Mouse (Mus musculus) embryo, embryonic 9.5 days (tissue): ENCODE results near the gene Slc12a7.
A peak's percentile ranks its signal among the peaks of the same experiment; 100 is the strongest.

Source experiments
- DNase-seq: peaks from one replicate; pipeline ENCODE4 v3.0.0-alpha.2; 2017; ENCODE audit errors: extremely low spot score

Gene Slc12a7

DNA sequence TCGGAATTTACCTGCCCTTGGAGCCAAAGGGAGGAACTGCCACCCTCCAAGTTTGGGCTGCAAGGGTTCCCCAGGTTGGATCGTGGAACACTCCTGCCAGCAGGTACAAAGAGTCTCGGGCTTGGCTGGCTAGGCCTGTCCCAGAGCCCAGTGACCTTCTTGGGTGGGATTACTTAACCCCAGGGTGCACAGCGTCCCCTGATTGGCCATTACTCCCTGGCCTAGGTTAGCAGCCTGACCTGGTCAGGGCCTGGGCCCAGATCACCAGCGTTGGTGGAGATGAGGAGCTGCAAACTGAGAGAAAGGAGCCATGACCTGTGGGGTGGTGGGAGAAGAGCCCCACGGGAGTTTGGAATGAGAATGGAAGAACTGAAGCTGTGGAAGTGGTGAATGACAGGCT lies 30.0 kb downstream of the Slc12a7 start:
- DNase-seq, result no peak

DNA sequence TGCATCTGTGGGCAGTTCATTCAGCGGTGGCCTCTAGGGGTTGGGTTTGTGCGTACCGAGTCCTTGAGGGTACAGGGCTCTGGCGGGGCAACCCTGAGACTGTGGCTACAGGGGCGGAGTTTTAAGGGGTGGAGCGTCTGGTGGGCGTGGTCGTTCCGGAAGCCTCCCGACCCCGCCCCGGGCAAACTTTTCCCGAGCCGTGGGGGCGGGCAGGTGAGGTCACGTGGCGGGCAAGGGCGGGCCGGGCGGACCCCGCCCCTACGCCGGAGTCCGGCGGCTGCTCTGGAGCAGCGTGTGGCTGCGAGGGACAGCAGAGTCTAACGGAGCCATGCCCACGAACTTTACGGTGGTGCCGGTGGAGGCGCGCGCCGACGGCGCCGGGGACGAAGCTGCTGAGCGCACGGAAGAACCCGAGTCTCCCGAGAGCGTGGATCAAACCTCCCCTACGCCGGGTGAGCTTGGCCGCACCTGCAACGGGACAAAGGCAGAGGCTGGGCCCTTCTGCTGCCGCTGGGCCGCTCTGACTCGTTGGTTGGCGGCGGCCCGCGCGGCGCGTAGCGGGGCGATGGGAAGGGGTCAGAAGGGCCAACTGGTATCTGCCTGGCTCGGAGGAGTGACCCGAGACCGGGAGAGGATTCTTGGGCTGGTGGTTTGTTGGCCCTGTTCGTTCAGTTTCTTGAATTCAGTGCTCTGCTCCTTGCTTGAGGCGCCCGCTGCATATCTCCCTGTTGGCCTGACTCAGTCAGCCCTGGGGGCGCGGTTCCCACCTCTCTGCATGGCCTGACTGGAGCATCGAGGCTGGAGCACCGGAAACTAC lies 30.8 kb downstream of the Slc12a7 start:
- DNase-seq, result peak; percentile 96

DNA sequence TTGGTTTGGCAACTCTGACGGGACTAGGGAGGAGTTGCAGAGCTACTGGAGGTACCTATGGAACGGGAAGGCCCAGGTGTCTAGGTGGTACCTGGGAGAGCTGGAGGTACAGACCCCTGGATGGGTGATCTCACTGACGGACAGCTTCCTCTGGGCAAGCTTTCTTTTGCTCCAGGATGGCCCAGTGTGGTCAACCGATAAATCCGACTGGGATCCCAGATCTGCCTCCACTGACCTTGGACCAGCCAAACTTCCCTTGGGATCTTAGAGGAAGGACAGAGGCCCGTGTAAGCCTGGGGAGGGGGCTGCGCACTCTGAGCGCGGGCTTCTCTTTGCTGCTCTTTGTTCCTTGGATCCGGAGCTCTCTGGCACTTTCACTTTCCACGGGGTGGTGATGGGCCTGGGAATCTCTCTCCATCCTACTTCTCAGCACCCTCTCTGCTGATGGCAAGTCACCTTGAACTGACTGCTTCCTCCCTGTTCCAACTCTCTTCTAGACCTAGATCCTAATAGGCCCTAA lies 31.4 kb downstream of the Slc12a7 start:
- no peak for DNase-seq

DNA sequence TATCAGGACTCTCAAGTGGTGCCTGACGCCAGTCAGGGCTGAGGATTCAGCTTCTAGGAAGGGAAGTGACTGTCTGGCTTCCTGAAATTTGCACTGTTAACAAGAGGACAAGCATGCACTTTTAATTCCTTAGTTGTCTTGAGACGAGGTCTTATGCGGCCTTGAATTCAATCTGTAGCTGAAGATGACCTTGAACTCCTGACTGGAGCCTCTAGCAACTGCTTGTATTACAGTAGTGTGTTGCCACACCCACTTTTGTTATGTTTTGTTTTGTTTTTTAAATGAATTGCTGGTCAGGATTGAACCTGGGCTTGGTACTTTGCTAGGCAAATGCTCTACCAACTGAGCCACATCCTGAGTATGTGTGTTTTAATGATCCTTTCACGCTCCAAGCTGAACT lies 32.5 kb downstream of the Slc12a7 start:
- no peak for DNase-seq

DNA sequence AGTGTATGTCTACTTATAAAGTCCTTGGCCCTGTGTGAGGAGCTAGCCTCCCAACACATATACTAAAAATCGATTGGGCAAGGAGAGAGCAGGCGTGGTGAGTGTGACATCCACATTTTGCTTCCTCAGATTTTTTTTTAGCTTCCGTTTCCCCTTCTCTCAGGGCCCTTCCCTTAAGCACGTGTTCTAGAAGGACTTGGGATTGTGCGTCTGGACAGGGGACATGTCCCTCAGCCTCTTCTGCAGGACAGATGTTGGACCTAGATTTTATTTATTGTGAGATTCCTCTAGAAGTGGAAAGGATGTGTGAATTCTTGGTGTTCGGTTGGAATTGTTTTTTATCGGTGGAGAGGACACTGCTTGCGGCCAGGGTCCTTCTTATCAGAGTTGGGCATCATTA lies 34.3 kb downstream of the Slc12a7 start:
- no peak for DNase-seq

DNA sequence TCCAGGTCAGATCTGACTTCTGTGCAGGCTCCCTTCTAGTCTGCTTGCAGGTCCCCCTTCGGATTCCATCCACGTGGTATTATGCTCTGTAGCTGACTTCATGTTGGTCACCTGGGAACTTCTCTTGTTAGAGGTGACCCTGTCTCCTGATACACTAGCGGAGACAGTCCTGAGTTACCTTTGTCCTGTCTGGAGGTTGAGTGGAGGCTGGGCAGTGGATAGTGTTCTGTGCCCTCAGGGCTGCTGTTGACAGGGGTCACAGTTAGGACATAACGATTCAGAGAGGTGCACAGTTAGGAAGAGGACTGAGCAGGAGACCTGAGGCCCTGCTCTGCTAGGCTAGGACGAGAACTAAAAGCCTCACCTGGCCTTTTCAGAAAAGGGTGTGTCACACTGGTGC lies 34.9 kb downstream of the Slc12a7 start:
- no peak for DNase-seq

DNA sequence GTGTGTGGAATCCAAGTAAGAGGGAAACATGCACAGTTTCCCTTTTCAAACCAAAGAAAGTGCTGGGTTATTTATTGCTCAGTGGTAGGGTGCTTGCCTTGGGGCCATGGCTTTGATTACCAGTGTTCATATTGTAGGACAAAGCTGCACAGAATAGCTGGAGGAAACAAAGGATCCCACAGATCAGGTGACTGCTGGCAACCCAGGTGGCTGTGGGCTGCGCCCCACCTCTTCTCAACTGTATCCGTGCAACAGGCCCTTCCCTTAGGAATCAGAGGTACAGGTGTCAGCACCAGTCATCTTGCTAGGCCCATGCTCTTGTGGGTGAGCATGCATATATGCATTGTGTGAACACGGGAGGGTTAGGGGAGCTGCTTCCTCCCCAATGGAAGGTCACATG lies 35.4 kb downstream of the Slc12a7 start:
- no peak for DNase-seq

DNA sequence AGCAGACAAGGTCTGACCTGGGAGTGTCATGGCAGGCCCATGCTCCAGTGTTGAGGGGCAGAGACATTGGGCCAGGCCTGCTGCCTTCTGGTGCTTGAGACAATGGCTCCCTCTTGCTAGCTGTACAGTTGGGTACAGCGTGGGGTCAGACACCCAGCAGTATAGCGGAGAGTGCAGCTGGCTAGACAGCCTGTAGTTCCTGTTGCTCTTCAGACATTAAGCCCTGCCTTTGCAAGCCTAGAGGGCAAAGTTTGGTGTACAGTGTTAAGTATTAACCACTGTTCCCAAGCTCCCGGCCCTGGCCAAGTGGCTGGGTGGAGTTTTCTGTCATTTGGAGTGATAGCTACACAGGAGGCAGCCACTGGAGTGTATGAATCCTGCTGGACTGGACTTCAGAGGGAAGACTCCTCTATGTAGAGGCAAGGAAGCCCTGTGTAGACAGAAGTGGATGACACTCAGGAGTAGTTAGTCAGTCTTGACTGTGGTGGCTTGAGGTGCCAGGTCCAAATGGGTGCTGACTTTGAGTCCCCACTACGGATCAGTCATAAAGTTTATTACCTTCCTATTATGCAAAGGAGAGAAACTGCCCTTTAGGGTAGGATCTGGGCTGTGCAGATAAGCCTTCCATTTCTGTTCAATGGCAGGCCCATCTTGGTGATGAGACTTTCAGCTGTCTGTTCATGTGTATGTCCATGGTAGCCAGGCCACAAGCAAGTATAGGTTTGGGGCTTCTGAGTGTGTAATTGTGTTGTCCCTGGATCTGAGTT lies 37.2 kb downstream of the Slc12a7 start:
- DNase-seq, result no peak

DNA sequence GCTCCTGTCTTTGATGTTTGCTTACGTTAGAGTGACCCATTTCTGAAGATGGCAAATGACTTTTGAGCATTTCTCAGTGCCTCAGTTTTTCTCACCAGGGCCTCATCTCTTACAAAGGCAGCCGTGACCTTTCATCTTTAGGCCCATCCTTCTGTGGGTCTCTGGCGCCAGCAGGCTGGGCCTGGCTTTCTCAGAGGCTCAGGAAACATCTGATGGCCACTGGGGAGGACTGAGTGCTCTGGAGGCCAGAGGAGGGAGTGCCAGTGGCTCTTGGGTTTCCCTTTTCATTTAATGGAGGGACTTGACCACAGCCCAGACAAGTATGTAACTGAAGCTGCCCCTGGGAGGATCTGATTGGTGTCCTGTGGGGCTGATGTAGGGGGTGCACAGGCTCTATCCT lies 38.2 kb downstream of the Slc12a7 start:
- DNase-seq, result no peak

DNA sequence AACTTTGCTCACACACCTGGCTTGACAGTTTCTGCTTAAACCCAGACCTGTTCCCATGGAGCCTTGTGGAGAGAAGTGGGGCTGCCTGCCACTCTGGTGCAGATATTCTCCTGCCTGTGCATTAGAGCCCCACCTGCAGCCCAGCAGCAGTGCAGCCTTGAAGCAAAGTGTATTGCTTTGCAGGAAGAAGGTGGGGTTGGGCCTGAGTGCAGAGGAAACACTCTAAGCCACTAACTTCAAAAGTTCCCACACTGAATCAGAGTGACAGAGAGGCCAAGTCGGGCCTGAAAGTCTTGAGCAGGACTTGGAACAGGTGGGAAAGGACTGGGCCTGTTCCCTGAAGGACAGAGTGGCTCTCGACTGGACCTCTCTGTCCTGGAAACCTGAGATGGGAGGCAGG lies 39.8 kb downstream of the Slc12a7 start:
- no peak for DNase-seq

DNA sequence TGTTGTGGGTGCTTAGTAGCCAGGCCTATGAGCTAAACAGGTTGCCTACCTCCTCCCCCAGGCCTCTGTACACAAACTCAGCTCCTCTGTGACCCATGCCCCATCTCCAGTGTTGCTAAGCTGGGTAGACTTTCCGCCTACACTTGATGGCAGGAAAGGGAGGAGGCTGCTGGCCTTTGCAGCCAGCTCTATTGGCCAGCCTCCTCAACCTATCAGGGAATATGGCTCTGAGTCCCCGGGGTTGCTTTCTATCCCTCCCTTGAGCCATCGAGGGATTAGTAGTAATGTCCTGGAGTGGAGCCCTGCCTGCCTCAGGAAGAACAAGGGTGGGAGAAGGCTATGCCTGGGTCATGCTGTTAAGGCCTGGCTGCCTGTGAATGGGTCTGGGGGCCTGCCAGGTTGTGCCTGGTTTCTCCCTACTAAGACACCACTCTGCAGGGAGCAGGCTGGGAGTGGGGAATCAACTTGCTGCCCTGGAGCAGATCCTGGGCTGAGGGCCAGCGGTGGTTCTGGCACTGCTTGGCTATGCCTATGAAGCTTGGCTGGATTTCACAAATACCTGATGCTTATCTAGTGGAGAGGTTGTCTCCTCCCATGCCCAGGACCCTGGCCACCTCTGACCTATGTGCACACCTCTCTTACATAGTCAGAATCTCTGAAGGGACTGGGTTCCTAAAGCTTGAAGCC lies 40.8 kb downstream of the Slc12a7 start:
- no peak for DNase-seq

DNA sequence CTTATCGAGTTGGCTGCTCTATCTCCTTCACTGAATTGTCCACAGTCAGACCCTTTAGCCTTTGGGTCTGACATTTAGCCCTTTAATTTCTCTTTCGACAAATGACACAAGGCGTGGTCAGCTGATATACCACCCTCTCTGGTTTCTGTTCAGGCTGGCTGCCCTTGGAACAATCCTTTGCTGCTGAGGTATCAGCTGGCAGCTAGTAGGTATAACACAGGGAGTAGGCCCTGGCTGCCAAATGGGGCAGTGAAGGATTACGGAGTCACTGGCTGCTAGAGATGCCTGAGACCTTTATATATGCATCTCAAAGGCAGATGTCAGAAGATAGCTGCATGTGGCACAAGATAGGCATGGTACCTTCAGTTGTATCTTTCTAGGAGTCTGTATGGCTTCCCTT lies 42.9 kb downstream of the Slc12a7 start:
- DNase-seq, result no peak

DNA sequence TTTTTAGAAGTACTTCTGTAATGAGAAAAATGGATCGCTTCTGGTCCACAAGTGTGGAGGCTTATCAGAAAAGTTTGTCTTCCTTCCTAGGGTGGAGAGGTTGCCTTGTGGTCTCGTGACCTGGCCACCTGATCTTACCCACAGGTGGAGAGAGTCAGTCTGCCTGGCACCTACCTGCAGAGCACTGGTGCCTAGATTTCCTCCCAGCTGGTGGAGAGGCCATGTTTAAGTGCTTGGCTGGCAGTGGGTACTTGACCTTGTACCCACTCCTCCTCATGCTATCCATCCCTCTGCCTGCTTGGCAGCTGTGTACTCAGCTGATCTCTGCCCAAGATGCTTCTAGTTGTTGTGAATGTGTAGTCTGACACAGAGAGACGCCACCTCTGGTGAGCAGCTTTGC lies 44.7 kb downstream of the Slc12a7 start:
- no peak for DNase-seq

DNA sequence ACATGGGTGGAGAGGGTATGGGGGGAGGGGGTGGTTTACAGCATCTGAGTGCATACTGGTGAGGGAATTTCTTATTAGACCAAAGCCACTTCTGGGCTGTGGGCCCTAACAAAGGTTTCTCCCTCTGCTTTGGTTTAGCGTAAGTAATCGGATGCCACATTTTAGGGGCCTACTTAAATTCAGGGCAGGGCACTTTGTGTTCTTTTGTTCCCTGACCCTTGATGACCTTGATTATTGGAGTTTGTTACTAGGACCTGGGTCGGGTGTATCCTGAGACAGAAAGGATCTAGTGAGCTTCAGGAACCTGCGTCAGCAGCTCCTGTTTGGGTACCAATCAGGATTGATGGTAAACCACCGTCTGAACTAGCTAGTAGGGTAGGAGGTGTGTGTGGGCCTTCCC lies 49.6 kb downstream of the Slc12a7 start:
- DNase-seq, result no peak

DNA sequence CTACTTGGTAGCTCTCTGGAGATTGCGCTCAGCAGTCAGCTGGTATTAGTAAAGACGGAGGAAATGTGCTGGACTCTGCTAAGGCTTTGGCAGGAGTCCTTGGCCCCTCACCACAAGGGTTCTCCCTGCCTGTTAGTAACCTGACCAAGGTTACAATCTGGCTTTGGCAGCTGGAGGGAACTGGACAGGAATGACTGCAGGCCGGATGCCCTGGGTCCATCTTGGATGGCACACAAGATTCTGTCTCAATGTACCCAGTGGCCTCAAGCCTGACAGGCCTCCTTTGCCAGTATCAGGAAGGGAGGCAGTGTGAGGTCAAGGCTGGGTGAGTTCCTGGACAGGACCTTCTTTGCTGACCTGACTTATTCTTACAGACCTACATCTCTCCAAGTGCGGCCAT lies 59.3 kb downstream of the Slc12a7 start:
- DNase-seq, result no peak

DNA sequence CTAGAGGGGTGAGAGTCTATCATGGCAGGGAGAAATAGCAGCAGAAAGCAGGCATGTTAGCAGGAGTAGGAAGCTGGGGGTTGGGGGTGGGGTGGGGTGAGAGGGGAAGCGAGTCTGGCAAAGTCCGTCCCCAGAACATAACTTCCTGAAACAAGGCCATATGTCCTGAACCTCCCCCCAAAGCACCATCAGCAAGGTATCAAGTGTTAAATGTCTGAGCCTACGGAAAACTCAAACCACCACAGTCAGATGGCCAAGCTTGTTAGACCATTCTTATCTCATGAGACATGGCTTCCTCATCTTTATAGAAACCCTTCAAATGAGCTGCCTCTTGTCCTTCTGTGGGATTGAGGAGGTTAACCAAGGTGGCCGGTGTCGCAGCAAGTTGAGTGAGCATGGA lies 60.3 kb downstream of the Slc12a7 start:
- DNase-seq, result no peak

DNA sequence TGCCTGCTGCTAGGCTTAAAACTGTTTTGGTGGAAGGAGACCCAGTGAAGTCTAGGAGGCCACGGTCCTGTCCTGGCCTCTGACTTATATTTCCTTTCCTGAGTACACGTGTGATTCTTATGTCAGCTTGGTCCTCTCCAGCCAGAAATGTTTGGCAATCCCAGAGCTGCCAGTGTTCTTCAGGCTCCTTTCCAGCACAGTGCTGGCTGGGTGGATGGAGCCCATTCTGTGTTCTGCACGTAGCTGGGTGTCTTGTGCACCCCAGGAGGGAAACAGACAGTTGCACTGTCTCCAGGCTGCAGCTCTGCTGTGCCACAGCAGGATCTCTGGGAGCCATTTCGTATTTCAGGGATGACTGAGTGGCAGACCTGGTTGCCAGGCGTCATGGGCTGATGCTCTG lies 66.2 kb downstream of the Slc12a7 start:
- DNase-seq, result no peak

DNA sequence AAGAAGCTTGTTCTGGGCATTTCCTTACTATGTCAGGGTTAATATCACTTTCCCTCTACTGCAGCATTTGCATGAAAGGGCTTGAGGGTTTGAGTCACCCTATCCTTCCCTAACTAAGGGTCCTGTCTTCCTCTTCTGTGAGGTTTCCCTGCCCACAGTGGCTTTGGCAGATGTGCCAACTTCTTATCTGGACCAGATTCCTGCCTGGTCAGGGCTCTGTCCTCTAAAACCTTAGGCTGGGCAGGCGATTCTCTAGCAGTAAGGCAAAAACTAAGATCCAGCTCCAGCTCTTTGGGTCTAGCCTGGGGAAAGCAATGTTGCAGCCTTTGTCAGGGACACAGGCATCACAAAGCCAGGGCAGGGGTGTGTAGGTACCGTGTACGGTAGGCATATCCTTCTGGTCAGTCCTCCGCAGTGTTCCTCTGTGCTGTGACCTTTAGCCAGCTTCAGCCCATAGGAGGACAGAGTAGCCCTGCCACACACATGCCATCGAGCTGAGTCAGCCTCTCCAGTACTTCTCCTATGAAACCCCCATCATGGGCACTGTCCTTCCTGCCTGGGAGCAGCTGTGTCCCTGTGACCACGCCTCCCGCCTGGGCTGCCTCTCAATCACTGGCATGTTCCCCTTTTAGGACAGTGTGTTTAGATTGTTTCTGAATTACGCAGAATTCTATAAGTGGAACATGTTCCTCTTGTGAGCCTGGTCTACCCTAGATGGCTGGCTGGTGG lies 70.7 kb downstream of the Slc12a7 start:
- no peak for DNase-seq

DNA sequence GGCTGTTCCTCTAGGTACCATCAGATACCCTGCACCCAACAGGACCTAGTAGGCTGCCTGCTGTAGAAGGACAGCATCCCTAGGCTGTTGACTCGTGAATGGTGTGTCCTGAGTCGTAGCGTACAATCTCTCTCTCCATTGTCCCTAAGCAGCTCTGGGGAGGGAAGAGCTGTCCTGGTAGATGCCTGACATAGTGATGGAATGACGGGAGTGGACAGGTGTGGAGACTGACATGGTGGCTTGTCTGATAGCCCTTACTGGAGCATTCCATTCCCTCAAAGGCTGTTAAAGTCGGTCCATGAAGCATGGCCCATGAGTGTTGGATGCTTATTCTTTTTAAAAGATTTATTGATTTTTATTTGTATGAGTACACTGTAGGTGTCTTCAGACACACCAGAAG lies 72.0 kb downstream of the Slc12a7 start:
- no peak for DNase-seq

DNA sequence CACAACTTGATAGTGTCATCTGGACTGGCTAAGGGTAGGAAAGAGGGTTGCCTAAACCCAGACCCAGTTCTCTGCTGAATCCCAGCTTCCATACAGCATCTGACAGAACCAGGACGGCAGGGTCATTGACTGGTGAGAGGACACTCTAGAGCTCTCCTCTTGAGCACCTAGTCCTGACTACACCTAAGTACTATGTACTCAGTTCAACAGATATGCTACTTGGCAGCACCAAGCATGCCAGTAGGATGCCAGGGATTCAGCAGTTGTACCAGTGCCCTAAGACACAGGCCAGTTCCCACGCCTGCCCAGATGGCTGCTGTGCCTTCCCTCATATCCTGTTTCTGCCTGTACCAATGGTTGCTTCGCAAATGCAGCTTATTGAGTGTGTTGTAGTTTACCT lies 80.0 kb downstream of the Slc12a7 start:
- DNase-seq, result no peak

DNA sequence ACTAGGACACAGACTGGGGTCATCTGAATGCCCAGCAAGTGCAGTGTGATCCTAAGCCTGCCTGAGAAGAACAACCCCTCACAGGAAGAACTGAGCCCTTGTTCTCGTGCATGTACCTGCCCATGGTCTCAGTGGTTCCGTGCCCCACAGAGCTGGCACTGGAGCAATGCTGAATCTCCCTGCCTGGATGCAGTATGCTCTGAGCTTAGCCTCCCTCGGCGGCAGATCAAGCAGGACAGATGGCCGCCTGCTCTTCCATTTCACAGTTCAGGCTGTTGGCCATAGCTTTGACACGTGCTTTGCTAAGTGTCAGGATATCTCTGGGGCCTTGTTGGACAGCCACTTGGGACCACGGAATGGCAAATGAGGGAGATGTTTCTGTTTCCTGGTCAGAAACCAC lies 81.3 kb downstream of the Slc12a7 start:
- DNase-seq, result no peak

DNA sequence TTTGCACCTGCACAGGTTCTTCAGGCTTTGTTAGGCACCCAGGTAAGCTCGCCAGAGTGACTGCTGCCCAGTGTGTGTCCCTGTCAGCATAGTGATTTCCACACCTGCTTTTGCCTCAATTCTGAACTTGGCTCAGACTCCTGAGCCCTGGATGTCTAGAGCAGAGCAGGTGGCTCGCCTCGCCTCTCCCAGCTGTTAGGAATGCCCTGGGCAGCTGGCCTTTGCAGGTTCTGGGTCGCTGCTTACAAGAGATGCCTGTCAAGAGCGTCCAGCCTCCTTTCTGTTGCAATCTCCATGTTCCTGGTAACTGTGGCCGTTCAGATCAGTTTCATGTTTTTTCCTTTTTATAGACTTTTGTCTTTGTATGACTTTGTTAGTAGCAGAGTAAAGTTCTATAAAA lies 83.4 kb downstream of the Slc12a7 start:
- DNase-seq, result no peak
